Mouse (Mus musculus): Measurements from ENCODE around the gene Ccdc142. TPM values are rescaled to one million over a fixed set of nuclear protein-coding genes. Genes with fewer than 3 reads are reported as not detected.

The Ccdc142 gene
- polyA plus RNA-seq, 2 experiments, result 0.23 to 1.1 TPM

DNA sequence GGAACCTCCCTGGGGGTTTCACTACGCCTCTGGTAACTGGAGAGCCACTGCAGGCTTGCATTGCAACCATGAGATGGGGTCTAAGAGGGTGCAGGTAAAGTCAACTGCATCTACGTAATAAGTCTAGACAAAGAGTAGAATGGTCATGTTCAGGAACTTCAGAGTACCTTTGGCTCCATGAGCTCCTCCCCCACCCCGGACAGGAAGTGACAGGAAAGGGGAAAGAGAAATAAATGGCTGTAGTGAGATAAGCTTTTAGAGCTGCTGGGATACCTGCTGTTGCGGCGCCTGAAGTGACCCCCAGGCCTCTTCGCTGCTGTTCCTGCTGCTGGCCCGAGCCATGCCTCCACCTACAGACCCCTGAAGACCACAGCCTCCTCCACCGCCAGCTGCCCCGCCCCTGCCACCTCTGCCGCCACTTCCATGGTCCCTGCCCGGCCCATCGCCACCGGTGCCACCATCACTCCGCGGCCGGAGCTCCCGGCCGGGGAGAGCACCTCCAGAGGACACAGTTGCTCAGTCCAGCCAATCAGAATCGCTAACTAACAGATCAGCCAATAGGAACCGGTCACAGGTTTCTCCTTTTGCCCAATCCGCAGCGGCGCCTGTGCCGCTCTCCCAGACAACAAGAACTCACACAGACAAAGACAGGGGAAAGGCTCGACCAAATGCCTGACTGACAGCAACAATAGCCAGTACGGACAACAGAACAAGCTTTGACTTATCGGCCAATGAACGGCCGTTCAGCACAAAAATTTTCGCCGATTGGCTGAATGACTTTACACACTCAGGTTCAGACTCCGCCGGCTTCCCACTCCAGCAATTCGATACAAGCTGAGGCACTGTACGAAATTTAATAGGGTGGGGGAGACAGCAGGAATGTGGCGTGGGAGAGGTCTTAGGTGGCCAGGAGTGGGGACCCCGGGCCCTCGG, 19.8 kb downstream of the Ccdc142 start, which contains the start of gene Wbp1:
Gene Wbp1 (minus strand): TSS at position 630 of the 933 bp plus-strand sequence.
- H3K27ac ChIP-seq, result peak within 1 kb of the TSS; percentile 84
- H3K9ac ChIP-seq (replicated peaks), result peak within 1 kb of the TSS; percentile 82
- H3K36me3 ChIP-seq (replicated peaks; ENCODE audit: control insufficient read depth, insufficient read depth, low read depth), result peaks cover 4% of the 10 kb centered on the region
- no peaks in the 10 kb centered on the region for H3K9me3 ChIP-seq (ENCODE audit: control insufficient read depth, low read length)
- H3K4me1 ChIP-seq (replicated peaks; ENCODE audit: control insufficient read depth in 2 of 2, insufficient read depth in 2 of 2, low read length in 1 of 2), result peaks cover 20 to 34% of the 10 kb centered on the region in 2 experiments
- H3K4me3 ChIP-seq (ENCODE audit: insufficient read depth in 1 of 2, low read depth in 2 of 2, low read length in 2 of 2), result peak within 1 kb of the TSS; percentile 67 to 91
- H3K27me3 ChIP-seq (ENCODE audit: control insufficient read depth, insufficient read depth, low read length), result no peaks in the 10 kb centered on the region
- peak within 1 kb of the TSS; percentile 96 for H3K4me2 ChIP-seq (ENCODE audit: low read depth)
- ATAC-seq (ENCODE audit: insufficient read depth) (peak; percentile 92), DNase-seq (ENCODE audit: low read depth in 3 of 3, low spot score in 3 of 3) (peak; percentile 98 to 99 (median 99))
- TF ChIP-seq EP300 (IDR thresholded peaks at IDR 0.05; ENCODE audit: low read depth) (no peak), CTCF (IDR thresholded peaks at IDR 0.05; ENCODE audit: low read depth) (0 out of 2 replicates have a peak, but pooled peaks have one; percentile 7)
- WGBS (ENCODE audit: insufficient replicate concordance), result under 1% methylated on average over 38 of the region's 38 CpGs

- peak overlapping the region; percentile 96 for H3K4me2 ChIP-seq (ENCODE audit: low read depth)
- peak overlapping the region; percentile 84 for H3K27ac ChIP-seq
- DNase-seq (ENCODE audit: low read depth in 3 of 3, low spot score in 3 of 3) (no peak), ATAC-seq (ENCODE audit: insufficient read depth) (peak; percentile 46)
- H3K27me3 ChIP-seq (ENCODE audit: control insufficient read depth, insufficient read depth, low read length), result no peaks in the 10 kb centered on the region
- H3K9me3 ChIP-seq (ENCODE audit: control insufficient read depth, low read length), result no peaks in the 10 kb centered on the region
- peak overlapping the region; percentile 71 for H3K9ac ChIP-seq (replicated peaks)
- H3K4me3 ChIP-seq (ENCODE audit: insufficient read depth in 1 of 2, low read depth in 2 of 2, low read length in 2 of 2), result peak overlapping the region; percentile 67 to 91
- TF ChIP-seq EP300 (IDR thresholded peaks at IDR 0.05; ENCODE audit: low read depth) (no peak), CTCF (IDR thresholded peaks at IDR 0.05; ENCODE audit: low read depth) (0 out of 2 replicates have a peak, but pooled peaks have one; percentile 15)
- peaks cover 4% of the 10 kb centered on the region for H3K36me3 ChIP-seq (replicated peaks; ENCODE audit: control insufficient read depth, insufficient read depth, low read depth)
- peaks cover 20 to 30% of the 10 kb centered on the region in 2 experiments for H3K4me1 ChIP-seq (replicated peaks; ENCODE audit: control insufficient read depth in 2 of 2, insufficient read depth in 2 of 2, low read length in 1 of 2)
- 3% methylated on average over 52 of the region's 52 CpGs for WGBS (ENCODE audit: insufficient replicate concordance)
Observed at GRCm38 (mm10) chr6:83121863-83122710, 20.7 kb downstream of the Ccdc142 start.

- TF ChIP-seq EP300 (IDR thresholded peaks at IDR 0.05; ENCODE audit: low read depth) (no peak), CTCF (IDR thresholded peaks at IDR 0.05; ENCODE audit: low read depth) (no peak)
- Histone ChIP-seq H3K27me3 (ENCODE audit: control insufficient read depth, insufficient read depth, low read length) (no peaks in the 10 kb centered on the region), H3K27ac (no peak overlapping the region), H3K4me1 (replicated peaks; ENCODE audit: control insufficient read depth in 2 of 2, insufficient read depth in 2 of 2, low read length in 1 of 2) (peaks cover 20 to 30% of the 10 kb centered on the region in 2 experiments), H3K4me2 (ENCODE audit: low read depth) (peak overlapping the region; percentile 96), H3K4me3 (ENCODE audit: insufficient read depth in 1 of 2, low read depth in 2 of 2, low read length in 2 of 2) (no peak overlapping the region; a peak in 1 of 4 replicates), H3K36me3 (replicated peaks; ENCODE audit: control insufficient read depth, insufficient read depth, low read depth) (no peaks in the 10 kb centered on the region), H3K9ac (replicated peaks) (no peak overlapping the region), H3K9me3 (ENCODE audit: control insufficient read depth, low read length) (no peaks in the 10 kb centered on the region)
- WGBS (ENCODE audit: insufficient replicate concordance), result 90% methylated on average over 5 of the region's 5 CpGs
- ATAC-seq (ENCODE audit: insufficient read depth) (no peak), DNase-seq (ENCODE audit: low read depth in 3 of 3, low spot score in 3 of 3) (no peak)
Observed at GRCm38 (mm10) chr6:83122961-83123360, 21.6 kb downstream of the Ccdc142 start.

GRCm38 (mm10) chr6:83124851-83125312, 23.5 kb downstream of the Ccdc142 start:
- WGBS (ENCODE audit: insufficient replicate concordance), result under 1% methylated on average over 30 of the region's 30 CpGs
- H3K27ac ChIP-seq, result peak overlapping the region; percentile 81
- no peaks in the 10 kb centered on the region for H3K27me3 ChIP-seq (ENCODE audit: control insufficient read depth, insufficient read depth, low read length)
- H3K36me3 ChIP-seq (replicated peaks; ENCODE audit: control insufficient read depth, insufficient read depth, low read depth), result no peaks in the 10 kb centered on the region
- H3K4me1 ChIP-seq (replicated peaks; ENCODE audit: control insufficient read depth in 2 of 2, insufficient read depth in 2 of 2, low read length in 1 of 2), result peaks cover 19 to 28% of the 10 kb centered on the region in 2 experiments
- peak overlapping the region; percentile 95 for H3K9ac ChIP-seq (replicated peaks)
- peak; percentile 91 to 93 (median 92) for DNase-seq (ENCODE audit: low read depth in 3 of 3, low spot score in 3 of 3)
- TF ChIP-seq CTCF (IDR thresholded peaks at IDR 0.05; ENCODE audit: low read depth), result no peak
- peak; percentile 47; the same call in 1 of the 2 replicates for TF ChIP-seq EP300 (IDR thresholded peaks at IDR 0.05; ENCODE audit: low read depth)
- H3K4me2 ChIP-seq (ENCODE audit: low read depth), result peak overlapping the region; percentile 87
- peak overlapping the region; percentile 93 for H3K4me3 ChIP-seq (ENCODE audit: insufficient read depth in 1 of 2, low read depth in 2 of 2, low read length in 2 of 2)
- peak; percentile 7; the same call in 1 of the 2 replicates for ATAC-seq (ENCODE audit: insufficient read depth)
- H3K9me3 ChIP-seq (ENCODE audit: control insufficient read depth, low read length), result no peaks in the 10 kb centered on the region
